ENCODE assay signal across 15 mouse cellular contexts in the genomic region with DNA sequence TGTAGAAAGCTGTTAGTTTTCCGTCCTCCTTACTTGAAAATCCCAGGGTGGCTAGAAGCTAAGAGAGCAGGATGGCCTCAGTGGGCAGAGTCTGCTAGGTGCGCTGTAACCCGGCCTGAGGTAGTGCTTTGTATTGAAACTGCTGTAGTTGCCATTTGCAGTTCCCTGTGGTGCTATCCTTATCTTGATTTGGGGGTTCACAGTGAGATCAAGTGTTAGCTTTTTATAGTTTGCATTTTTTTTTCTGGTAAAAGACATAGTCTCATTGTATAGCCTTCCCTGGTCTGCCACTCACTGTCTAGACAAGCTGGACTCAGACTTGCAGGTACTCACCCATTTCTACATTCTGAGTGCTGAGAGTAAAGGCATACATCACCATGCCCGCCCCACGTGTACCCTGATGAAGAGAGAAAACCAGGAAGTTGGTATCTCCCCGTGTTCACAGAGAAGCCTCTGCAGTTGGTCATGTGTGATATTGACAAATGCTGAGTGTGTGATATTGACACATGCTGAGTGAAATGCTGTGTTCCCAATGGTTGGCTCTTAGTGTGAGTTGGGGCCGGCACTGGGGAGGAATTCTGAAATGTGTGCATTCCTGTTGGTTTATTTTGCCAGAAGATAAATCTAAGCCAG.
"Had no signal": no experiment of that assay in that cellular context is flagged by ENCODE, and none has a peak within 500 bp of the region (broad histone marks: within the 10 kb centered on the region; RNA-seq: fewer than 3 reads in every experiment).

No protein-coding gene starts in this region.

- H3K9me3 ChIP-seq: lung, embryonic 15.5 days; neural tube, embryonic 12.5 days had no signal

- H3K4me2 ChIP-seq: lung, embryonic 15.5 days; neural tube, embryonic 12.5 days had no signal

- H3K27ac ChIP-seq: kidney, postnatal 0 days; left cerebral cortex, adult 2 months; liver, embryonic 14.5 days; lung, embryonic 15.5 days; macrophage; neural tube, embryonic 12.5 days had no signal

- H3K9ac ChIP-seq: liver, embryonic 14.5 days; lung, embryonic 15.5 days; neural tube, embryonic 12.5 days had no signal

- H3K4me3 ChIP-seq: left cerebral cortex, adult 2 months; lung, embryonic 15.5 days; neural tube, embryonic 12.5 days had no signal

- DNase-seq: kidney, adult 11 months; kidney, adult 9 months; kidney, postnatal 36 days; lung, postnatal 14 days; midbrain, embryonic 14.5 days; right cerebral cortex, postnatal 4 days; spleen, adult 18-20 months; thymus, adult 2 months; thymus, postnatal 36 days had no signal

- H3K4me1 ChIP-seq: neural tube, embryonic 12.5 days had no signal

- H3K27me3 ChIP-seq: lung, embryonic 15.5 days; neural tube, embryonic 12.5 days had no signal
